Mouse (Mus musculus) lung, postnatal 10 days (tissue): ENCODE results near the gene Pmfbp1.

Experiments used
- DNase-seq: peaks from one replicate; pipeline ENCODE4 v3.0.0; 2021

The Pmfbp1 gene

DNA sequence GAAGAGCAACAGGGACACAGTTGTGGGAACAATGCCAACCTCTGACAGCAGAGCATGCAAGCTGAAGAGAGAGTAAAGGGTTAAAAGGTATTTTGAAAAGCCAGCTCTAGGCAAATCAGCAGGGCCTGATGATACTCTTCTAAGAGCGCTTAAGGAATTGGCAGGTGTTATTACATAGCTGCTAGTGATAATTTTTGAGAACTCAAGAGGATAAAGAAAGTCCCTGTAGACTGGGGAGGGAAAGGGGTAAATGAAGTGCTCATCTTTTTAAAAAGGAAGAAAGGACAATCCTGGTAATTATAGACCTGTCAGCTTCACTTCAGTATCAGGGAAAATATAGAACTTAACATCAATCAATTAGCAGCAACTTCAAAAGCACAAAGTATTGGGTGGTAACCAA is 9.7 kb downstream of the Pmfbp1 start:
- no peak for DNase-seq

DNA sequence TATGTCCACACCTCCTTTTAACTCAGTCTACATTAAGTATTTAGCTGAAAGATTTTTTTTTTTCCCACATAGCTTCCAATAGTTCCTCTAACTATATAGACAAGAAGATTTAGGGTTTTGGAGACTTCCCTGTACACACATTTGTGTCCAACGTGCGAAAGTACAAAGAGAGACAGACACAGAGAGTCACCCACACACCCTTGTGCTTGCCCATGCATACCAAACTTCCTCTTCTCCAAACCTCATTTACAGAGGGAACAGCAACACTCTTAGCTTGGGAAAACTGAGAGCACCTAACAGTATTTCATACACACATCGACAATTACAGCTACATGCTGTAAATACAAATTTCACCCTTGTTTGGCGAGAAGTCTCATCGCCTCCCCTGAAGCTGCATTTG is 11.7 kb downstream of the Pmfbp1 start:
- no peak for DNase-seq

DNA sequence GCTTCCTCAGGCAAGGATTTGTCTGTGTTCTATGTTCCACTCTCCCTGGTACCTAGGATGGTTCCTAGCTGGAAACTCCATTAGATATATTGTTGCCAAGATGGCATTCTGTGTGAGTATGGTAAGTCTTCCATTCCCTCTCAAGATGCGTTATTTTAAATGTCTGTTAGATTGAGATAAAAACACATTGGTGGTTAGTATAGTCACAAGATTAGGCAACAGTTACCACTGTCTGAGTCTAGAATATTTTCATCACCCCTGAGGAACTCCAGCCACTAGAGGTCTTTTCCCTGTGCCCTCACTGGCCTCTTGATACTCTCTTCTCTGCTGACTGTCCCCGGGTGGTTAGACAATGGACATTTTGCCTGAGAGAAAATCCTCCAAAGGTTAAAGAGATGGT is 30.2 kb downstream of the Pmfbp1 start:
- DNase-seq, result no peak

DNA sequence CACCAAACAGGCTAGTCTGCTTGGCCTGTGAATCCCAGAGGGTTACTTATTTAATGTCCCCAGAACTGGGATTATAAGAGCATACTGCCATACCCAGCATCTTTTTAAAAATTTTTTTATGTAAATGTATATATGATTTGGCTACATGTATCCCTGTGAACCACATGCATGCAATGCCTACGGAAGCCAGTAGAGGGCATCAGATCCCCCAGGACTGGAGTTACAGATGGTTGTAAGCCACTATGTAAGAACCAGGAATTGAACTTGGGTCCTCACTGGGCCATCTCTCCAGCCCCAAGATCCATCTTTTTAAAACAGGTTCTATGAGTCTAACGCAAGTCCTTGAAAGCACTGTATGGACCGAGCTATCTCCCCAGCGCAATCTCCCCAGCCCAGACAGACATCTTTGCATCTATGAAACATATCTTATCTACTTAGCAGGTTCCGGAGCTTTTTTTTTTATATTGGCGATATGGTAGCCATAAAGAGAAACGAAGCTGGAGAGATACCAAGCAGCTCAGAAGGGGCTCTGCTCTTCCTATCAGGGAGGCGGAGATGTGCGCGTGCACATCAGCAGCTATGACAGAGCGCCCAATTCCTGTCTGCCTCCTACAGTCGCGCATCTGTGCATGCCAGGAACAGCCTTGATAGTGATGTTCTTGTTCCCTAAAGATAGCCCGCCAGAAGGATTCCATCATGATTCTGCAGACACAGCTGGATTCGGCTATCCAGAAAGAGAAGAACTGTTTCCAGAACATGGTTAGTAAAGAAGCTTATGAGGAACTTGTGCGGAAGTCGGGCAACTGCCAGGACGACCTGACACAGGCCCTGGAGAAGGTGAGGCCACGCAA is 41.5 kb downstream of the Pmfbp1 start:
- peak; percentile 47 for DNase-seq

DNA sequence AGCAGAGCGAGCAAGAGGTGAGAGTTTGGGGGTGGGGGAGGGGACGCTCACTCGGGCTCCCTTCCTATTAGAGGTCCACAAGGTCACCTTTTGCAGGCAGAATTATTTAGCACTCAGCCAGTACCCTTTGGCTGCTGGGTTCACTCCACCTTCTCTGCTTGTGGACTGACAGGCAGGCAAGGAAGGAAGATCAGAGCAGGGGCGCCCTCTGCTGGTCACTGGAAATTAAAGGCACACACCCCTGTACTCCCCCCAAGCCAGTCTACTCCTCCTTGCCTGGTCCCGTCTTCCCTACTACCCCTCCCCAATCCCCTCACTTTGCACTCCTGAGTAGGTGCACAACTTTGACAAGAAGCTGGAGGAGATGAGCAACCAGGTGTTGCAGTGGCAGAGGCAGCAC is 42.9 kb downstream of the Pmfbp1 start:
- peak; percentile 82 for DNase-seq

DNA sequence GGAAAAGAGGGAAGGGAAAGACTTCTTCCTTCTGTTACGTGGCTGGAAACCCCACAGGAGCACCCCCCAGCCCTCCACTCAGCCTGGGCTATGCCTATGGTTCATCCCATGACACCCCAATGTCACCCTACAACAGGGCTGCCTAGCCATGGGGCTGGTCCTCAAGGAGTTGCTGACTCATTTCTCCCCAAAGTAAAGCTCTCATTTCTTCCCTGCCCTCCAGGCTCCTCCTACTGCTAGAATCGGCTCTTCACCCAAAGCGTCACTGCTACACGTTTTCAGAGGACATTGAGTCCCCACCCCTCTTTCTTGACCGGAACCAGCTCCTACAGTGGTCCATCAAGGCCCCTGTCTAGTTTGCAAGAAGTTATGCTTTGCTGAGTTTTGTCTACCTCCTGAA is 48.3 kb downstream of the Pmfbp1 start:
- DNase-seq, result no peak

DNA sequence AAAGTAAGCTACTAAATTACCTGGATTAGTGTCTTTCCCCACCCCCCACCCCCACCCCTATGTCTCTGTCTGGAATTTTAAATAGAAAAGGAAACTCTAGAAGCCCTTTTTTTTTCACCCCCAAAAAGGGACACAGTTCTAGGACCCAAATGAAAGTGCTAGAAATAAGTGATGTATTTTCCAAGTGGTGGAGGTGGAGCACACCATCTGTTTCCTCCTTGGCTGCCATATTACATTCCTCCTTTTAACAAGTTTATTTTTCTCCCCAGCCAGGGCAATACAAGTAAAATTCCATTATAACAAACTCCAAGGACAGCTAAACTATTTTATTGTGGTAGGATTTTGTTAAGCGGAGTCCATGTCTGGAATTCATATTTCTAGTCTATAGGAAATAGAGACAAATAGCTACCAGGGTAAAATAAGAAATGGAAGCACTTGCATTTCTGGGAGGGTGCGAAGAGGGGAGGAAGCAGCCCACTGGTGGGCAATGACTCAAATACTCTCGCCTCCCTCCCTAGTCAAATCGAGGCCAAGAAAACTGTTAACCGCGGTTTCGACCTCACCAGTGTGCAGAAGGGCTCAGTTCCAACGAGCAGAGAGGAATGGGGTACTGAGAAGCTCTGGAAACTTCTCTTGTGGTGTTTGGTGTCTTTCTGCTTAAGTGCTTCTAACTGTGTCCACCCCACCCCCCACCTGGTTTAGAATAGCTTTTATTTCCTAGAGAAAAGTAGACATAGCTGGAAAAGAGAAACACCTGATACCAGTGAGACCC is 49.1 kb downstream of the Pmfbp1 start:
- peak; percentile 20 for DNase-seq

DNA sequence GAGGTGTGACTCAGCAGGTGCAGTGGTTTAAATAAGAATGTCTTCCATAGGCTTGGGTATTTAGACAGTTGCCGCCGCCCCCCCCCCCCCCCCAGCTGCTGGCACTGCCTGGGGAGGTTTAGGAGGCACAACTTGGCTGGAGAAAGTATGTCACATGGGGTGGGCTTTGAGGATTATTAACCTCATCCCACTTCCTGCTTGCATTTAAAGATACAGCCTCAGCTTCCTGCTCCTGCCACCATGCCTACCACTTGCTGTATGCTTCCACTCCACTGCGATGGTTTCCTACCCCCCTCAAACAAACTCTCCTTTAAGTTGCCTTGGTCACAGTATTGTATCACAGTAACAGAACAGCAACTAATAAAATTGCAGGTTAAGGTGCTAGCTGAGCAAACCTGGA is 50.2 kb downstream of the Pmfbp1 start:
- no peak for DNase-seq

DNA sequence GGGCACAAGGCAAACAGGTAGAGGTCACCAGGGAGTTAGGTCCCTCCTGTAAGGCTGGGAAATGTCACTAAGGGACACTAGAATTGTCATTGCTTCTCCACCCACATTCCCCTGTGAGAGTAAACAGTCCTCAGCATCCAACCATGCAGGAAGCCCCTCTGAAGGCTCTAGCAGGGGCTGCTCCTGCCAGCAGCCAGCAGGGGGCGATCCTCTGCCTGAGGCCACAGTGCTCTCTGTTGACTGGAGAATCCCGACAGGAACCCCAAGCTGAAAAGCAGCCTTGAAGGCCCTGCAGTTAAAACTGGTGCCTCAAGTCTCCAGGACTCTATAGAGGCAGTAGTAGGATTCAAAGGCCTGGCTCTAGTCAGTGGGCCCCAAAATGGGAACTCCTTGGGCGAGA is 57.8 kb downstream of the Pmfbp1 start:
- peak; percentile 23 for DNase-seq

DNA sequence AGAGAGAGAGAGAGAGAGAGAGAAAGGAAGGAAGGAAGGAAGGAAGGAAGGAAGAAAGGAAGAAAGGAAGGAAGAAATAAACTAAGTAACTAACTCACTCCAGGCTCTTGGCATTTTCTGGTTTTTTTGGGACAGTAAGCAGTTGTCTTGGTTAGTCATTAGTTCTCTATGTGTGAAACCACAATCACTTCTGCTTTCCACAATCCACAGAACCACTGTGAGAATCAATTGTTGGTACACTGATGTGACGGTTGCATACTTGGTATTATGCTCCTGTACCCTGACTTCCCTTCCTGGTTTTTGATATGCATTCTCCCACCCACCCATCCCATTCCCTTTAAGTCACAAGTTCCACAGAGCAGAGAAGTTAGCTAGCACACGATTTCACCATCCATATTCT is 70.1 kb downstream of the Pmfbp1 start:
- DNase-seq, result no peak

DNA sequence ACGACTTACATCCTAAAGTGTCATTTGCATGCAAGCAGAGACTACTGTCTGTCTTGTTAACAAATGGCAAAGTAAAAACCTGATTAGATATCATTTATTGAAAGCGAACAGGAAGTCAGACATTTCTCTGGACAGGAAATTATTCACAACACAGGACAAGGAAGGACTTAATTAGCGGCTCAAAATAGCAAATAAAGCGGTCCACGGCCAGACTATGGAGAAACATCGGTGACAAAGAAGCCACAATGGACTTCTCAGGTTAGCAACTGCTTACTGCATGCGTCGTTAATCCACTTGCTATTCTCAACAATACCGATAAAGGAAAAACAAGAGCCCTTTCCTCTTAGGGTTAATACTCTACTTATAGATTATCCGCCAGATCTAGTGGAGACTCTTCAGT is 70.9 kb downstream of the Pmfbp1 start:
- DNase-seq, result no peak

DNA sequence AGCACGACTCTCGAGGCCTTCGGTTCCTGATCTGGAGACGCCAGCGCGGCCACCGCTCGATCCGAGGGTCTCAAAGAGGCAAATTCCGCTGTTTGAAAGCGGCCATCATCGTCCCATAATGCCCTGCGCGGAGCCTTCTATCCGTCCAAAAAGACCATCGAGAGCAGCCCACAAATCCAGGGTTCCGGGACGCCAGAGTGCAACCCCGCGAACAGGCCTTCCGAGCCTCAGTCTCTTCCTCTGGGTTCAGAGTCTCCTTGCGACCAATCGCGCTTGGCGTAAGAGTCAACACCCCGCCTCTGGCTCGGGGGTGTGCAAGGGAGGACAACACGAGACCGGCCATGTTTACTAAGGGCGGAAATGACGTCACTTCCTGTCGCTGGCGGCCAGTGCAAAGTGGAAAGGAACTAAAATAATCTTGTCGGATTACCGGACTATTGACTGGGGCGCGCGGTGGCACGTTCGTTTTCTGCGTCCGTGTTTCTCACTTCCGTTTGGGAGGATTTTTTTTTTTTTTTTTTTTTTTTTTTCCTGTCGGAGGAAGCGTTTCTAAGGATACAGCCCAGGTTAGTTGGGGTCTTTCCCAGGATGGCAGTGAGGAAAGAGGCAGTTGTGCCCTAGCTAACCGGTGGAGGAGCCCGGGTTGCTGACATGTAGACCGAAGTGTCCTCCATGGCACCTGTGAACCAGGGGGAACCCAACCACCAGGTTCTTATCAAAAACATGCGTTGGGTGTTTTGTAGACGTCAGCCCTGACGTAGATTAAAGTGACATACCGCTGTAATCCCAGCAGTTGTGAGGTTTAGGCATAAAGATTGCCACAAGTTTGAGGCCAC is 71.9 kb downstream of the Pmfbp1 start, which contains the start of the genes Dhx38 and Txnl4b:
Gene Dhx38 (minus strand): TSS at position 364 of the 836 bp plus-strand sequence.
Gene Txnl4b (plus strand): TSS at position 395 of the 836 bp plus-strand sequence.
- DNase-seq, result peak; percentile 99

DNA sequence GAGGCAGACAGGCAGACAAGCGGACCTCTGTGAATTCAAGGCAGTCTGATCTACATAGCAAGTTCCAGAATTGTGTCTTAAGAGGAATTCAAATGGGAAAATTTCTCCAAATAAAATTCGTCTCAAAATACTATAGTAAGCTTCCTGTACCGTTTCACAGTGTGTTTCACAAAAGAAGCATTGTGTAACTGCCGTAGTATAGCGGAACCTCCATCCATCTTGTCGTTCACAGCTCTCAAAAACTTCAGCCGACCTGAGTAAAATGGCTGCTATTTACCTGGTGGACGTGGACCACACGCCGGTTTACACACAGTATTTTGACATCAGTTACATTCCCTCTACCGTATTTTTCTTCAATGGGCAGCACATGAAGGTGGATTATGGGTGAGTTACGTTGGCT is 77.3 kb downstream of the Pmfbp1 start:
- DNase-seq, result no peak

DNA sequence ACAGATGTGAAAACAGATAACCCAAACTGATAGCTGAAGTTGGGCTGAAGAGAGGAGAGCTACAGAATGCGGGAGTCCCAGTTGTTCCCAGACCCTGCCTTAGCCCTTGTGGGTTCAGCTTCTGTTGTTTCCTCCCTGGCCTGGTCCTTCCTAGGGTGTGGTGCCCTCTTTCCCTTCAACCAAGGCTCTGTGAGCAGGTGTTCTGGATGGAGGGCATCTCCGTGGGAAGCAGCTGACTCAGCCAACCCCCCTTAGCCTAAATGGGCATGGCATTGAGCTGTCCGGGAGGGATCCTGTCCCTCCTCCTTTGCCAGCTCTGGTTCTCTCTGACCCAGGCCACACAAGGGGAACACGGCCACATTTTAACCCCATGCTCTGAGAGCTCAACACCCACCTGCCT is 82.5 kb downstream of the Pmfbp1 start:
- DNase-seq, result no peak

DNA sequence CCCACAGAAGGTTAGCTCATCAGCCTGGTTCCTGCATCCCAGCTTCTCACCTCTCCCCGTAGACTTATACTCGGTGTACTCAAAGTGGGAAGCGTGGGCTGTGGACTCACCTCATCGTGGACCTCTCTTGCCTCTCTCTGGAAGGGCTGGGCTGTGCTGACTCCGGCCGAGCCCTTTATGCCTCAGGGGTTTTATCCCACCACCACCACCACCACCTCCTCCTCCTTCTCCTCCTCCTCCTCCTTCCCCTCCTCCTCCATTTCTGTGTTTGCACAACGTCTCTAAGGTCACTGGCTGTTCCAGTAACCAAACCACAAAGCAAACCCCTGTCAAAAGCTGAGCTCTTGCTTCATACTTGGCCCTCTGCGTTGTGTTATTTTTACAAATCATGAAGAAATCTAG is 85.1 kb downstream of the Pmfbp1 start, which contains the start of gene Hp:
Gene Hp (minus strand): TSS at position 273 of the 402 bp plus-strand sequence.
- peak; percentile 52 for DNase-seq

DNA sequence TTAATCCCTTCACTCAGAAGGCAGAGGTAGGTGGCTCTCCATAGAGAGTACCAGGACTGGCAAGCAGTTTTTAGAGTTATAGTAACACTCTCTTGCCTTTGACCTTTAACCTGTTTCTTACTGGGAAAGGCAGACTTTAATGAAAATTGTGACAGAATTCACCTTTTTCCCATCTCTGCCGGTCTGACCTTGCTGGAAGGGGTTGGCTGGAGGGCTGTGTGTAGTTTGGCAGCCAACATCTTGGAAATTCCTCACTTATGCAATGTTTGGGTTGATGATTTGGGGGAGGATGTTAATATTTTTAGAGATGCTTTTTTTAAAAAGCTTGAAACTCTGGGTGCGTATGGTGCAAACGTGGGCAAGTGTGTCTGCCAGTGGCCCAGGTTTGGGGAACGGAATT is 90.5 kb downstream of the Pmfbp1 start:
- no peak for DNase-seq

DNA sequence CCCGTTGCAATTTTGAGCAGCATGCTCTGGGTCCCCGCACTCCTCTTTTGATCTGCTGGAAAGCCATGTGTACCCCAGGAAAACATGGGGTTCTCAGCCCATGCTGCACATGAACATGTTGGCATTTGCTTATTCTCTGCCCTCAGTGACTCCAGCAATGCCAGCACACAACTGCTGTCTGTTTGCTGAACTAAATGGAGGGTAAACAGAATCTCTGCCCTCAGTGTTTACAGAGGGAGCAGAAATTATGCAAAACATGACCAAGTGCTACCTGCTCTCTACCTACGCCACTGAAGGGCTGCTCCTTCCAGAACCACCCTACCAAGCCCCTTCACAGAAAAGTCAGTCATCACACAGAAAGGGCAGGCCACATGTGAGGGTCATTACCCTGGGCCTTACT is 91.0 kb downstream of the Pmfbp1 start:
- no peak for DNase-seq

DNA sequence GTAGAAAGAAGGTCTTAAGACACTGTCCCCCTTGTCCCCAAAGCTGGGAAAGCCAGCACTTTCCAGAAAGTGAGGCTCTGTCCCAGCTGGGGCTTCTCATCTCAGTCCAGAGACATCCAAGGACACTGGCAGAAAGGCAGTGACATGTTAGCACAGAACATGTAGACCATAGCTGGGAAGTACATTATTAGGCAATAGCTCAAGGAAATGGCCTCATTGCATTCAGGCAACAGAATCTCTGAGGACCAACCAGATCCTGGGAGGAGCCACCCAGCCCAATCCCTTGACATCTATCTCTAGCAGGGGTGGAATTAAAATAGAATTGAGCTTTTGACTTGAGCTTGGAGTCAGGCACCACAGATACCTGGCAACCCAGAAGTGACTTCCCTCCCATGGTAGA is 91.8 kb downstream of the Pmfbp1 start:
- DNase-seq, result no peak

DNA sequence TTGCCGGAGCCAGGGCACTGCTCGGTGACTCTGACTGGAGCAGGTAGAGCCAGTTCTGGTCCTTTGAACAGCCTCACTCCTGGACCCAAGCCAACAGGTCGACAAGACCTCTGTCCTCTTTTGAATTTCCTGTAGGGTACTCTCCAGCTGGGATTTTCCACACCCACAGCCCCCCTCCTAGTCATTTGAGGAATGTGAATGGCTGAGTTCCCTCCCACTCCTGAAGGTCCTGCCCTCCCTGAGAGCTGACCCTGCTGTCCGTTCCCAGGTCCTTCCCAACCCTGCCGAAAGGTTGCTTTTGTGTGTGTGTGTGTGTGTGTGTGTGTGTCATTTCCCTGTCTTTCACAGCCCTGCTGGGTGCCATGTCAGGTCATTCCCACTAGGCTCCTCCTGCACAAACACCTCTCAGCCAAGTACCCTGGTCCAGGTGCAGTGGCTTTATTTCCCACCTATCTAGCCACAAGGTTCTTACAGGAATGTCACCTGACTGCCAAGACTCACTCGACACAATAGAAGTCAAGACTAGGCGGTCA is 93.2 kb downstream of the Pmfbp1 start:
- DNase-seq, result peak; percentile 78

DNA sequence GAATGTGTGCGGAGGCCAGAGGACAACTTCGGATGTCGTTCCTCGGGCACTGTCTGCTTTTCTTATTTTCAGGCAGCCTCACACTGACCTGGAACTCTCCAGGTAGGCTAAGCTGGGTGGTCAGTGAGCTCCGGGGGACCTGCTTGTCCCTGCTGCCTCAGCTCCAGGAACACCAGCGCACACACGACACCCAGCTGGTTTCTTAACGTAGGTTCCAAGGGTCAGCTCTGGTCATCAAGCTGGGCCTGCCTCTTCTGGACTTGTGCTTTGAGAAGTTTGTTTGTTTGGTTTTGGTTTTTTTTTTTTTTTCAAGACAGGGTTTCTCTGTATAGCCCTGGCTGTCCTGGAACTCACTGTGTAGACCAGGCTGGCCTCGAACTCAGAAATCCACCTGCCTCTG is 97.1 kb downstream of the Pmfbp1 start:
- no peak for DNase-seq

DNA sequence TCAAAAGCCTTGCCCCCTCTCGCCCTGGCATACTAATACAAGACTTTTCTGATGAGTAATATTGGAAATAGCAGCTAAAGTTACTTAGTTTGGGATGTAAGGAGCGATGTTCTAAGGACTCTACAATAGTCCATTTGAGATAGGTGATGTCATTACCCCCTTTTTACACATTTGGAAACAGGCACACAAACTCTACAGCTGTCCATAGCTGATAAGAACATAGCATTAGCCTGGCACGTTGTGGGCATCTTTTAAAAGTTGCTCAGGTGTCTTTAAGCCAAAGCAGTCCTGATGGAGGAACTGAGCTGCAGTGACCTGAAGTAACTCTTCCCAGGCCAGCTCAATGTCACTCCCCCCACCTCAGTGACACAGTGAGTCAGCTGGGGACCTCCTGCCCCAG is 97.5 kb downstream of the Pmfbp1 start:
- no peak for DNase-seq

DNA sequence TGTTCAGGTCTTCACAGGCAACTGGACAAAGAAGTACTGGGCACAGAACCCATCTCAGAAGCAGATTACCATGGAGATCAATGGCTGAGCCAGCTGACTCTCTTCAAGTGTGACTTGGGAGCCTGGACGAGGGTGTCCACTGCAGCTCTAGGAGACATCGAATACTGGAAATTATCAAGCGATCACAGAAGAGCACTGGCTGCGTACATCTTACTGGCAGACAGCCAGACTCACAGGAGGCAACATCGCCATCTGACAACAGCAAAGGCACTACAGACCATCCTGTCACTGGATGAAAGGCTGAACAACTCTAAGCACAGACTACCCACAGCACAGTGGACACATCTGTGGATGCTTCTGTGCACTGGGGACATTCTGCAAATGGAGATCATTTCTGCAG is 98.3 kb downstream of the Pmfbp1 start:
- DNase-seq, result no peak
